Mouse (Mus musculus) forebrain, postnatal 0 days (tissue): ENCODE measurements around the gene Acad10. TPM values are rescaled to one million over a fixed set of nuclear protein-coding genes. Genes with fewer than 3 reads are reported as not detected.
A peak's percentile ranks its signal among the peaks of the same experiment; 100 is the strongest.
"Not testable (repeated sequence)": the region's sequence is repeated elsewhere in the genome, so short reads cannot be mapped to it uniquely, and the experiment has no call there.

ENCODE experiments used
- ATAC-seq: fragments of 200-750 bp; cut with Nextera tagmentation; 2 replicates; pipeline ENCODE4 v1.8.0; 2017; ENCODE audit warnings: mild to moderate bottlenecking, moderate library complexity
- DNase-seq: peaks from one replicate; pipeline ENCODE4 v3.0.0-alpha.2; 2015
- H3K27ac ChIP-seq: fragments of 300-500 bp; sonication (generic); 2 replicates; pipeline ENCODE4 v1.5.1; 2014; ENCODE audit warnings: low read depth, mild to moderate bottlenecking, antibody characterized with exemption, low read length, moderate library complexity, mixed read lengths
- H3K27me3 ChIP-seq: fragments of 300-500 bp; sonication (generic); 2 replicates; pipeline ENCODE4 v1.6.1; 2014; ENCODE audit warnings: mild to moderate bottlenecking, low read length, mixed read lengths; ENCODE audit not compliant: insufficient read depth
- H3K36me3 ChIP-seq: fragments of 300-500 bp; sonication (generic); 2 replicates; pipeline ENCODE4 v1.6.1; 2014; ENCODE audit warnings: mild to moderate bottlenecking, moderate library complexity; ENCODE audit not compliant: insufficient read depth
- H3K4me1 ChIP-seq: fragments of 300-500 bp; sonication (generic); 2 replicates; pipeline ENCODE4 v1.6.1; 2014; ENCODE audit warnings: antibody characterized with exemption; ENCODE audit not compliant: insufficient read depth
- H3K4me2 ChIP-seq: fragments of 300-500 bp; sonication (generic); 2 replicates; pipeline ENCODE4 v1.6.1; 2014; ENCODE audit warnings: low read depth, mild to moderate bottlenecking, moderate library complexity
- H3K4me3 ChIP-seq: fragments of 300-500 bp; sonication (generic); 2 replicates; pipeline ENCODE4 v1.5.1; 2014; ENCODE audit warnings: low read depth, low read length, mixed read lengths
- H3K9ac ChIP-seq: fragments of 300-500 bp; sonication (generic); 2 replicates; pipeline ENCODE4 v1.6.1; 2014; ENCODE audit warnings: mild to moderate bottlenecking
- H3K9me3 ChIP-seq: fragments of 300-500 bp; sonication (generic); 2 replicates; pipeline ENCODE4 v1.6.1; 2016; ENCODE audit warnings: low read length
- CTCF ChIP-seq: sonication (generic); IDR thresholded peaks from 2 replicates; pipeline ENCODE4 v1.5.1; 2016; ENCODE audit warnings: antibody characterized with exemption, control low read depth, low read depth
- WGBS: fragments of 180-500 bp; shearing (Covaris S2); extraction: QIAGEN DNeasy Blood & Tissue Kit; methylation state at CpG from one replicate; pipeline ENCODE4 v1.1.7; 2014; 5-methylcytosine and 5-hydroxymethylcytosine counted together
- polyA plus RNA-seq: library from polyadenylated mRNA; unstranded; fragments of >200 nt; fragmentation: Nextera tagmentation; extraction: Ambion mirVana; gene quantifications from 2 replicates; pipeline ENCODE4 v1.2.1, GENCODE M21; 2015
- total RNA-seq: library from RNA; depleted of rRNA; stranded (reverse); fragments of >200 nt; gene quantifications from 2 replicates; pipeline ENCODE4 v1.2.3, GENCODE M21; 2014

Acad10 gene
- total and polyA plus RNA-seq, 2 experiments from 2014 or later = 1.1 to 2.7 TPM

- no peak overlapping the region for H3K4me2 ChIP-seq
- no peak for TF ChIP-seq CTCF
- DNase-seq (no peak), ATAC-seq (no peak)
- no peak overlapping the region for H3K9ac ChIP-seq
- no peaks in the 10 kb centered on the region for H3K9me3 ChIP-seq
- H3K27ac ChIP-seq = no peak overlapping the region
- no peaks in the 10 kb centered on the region for H3K36me3 ChIP-seq
- H3K4me3 ChIP-seq = no peak overlapping the region
- WGBS = 42% methylated on average over 6 of the region's 6 CpGs
- no peaks in the 10 kb centered on the region for H3K4me1 ChIP-seq
- H3K27me3 ChIP-seq = no peaks in the 10 kb centered on the region
These were observed 36.4 kb upstream of the Acad10 start for GRCm38 (mm10) chr5:121696761-121697160.

GRCm38 (mm10) chr5:121692897-121693296, 32.6 kb upstream of the Acad10 start:
- H3K4me3 ChIP-seq = no peak overlapping the region
- H3K9me3 ChIP-seq = no peaks in the 10 kb centered on the region
- TF ChIP-seq CTCF = no peak
- peaks cover 2% of the 10 kb centered on the region; the same call in 1 of the 2 replicates for H3K36me3 ChIP-seq
- no peak overlapping the region for H3K27ac ChIP-seq
- H3K27me3 ChIP-seq = no peaks in the 10 kb centered on the region
- H3K4me1 ChIP-seq = peaks cover 4% of the 10 kb centered on the region; the same call in 1 of the 2 replicates
- 75% methylated on average over 4 of the region's 4 CpGs for WGBS
- no peak overlapping the region for H3K9ac ChIP-seq
- no peak overlapping the region for H3K4me2 ChIP-seq
- DNase-seq = no peak
- no peak for ATAC-seq

GRCm38 (mm10) chr5:121691436-121691835, 31.1 kb upstream of the Acad10 start:
- H3K4me1 ChIP-seq, H3K4me3 ChIP-seq, H3K4me2 ChIP-seq, H3K27me3 ChIP-seq, H3K27ac ChIP-seq, H3K9me3 ChIP-seq, H3K9ac ChIP-seq: not testable (repeated sequence)
- DNase-seq = peak; percentile 66
- 62% methylated on average over 7 of the region's 7 CpGs for WGBS
- ATAC-seq = peak; percentile 47
- H3K36me3 ChIP-seq = peaks cover 14% of the 10 kb centered on the region

GRCm38 (mm10) chr5:121690482-121691211, 30.3 kb upstream of the Acad10 start:
- peaks cover 21% of the 10 kb centered on the region for H3K36me3 ChIP-seq
- peaks cover 4% of the 10 kb centered on the region; the same call in 1 of the 2 replicates for H3K4me1 ChIP-seq
- H3K9ac ChIP-seq = no peak overlapping the region
- H3K4me3 ChIP-seq = no peak overlapping the region
- H3K4me2 ChIP-seq = no peak overlapping the region
- no peak overlapping the region for H3K27ac ChIP-seq
- H3K27me3 ChIP-seq = no peaks in the 10 kb centered on the region
- TF ChIP-seq CTCF = no peak
- no peaks in the 10 kb centered on the region for H3K9me3 ChIP-seq
- WGBS = 59% methylated on average over 7 of the region's 7 CpGs
- no peak for ATAC-seq
- DNase-seq = peak; percentile 27

- no peak for ATAC-seq
- Histone ChIP-seq H3K27ac (no peak overlapping the region), H3K4me3 (no peak overlapping the region), H3K4me2 (no peak overlapping the region), H3K9ac (no peak overlapping the region), H3K27me3 (no peaks in the 10 kb centered on the region), H3K4me1 (peaks cover 4% of the 10 kb centered on the region; the same call in 1 of the 2 replicates), H3K36me3 (peaks cover 63% of the 10 kb centered on the region), H3K9me3 (no peaks in the 10 kb centered on the region)
- TF ChIP-seq CTCF = no peak
- no peak for DNase-seq
- WGBS = 79% methylated on average over 15 of the region's 15 CpGs
These were observed 26.0 kb upstream of the Acad10 start for GRCm38 (mm10) chr5:121686113-121686898.

DNA sequence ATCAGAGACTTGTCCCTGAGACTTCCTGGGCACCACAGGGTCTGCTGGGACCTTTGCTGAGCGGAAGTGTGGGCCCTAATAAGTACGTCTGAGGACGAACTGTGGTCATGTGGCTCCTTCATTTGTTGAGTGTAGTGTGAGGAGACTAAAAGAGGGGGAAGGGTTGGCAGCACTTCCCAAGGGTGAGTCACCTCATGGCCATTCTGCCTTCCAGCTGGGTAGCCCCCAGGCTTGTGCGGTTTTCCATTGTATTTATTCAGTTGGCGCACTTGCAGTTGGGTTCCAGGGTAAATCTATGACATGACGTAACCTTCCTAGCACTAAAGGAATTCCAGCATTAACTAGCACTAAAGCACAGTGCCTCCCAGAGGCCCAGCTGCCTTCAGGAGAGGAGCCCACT, 25.2 kb upstream of the Acad10 start:
- Histone ChIP-seq H3K27ac (no peak overlapping the region), H3K9ac (no peak overlapping the region), H3K27me3 (no peaks in the 10 kb centered on the region), H3K4me3 (no peak overlapping the region), H3K9me3 (no peaks in the 10 kb centered on the region), H3K36me3 (peaks cover 71% of the 10 kb centered on the region), H3K4me2 (no peak overlapping the region), H3K4me1 (peaks cover 1% of the 10 kb centered on the region; the same call in 1 of the 2 replicates)
- TF ChIP-seq CTCF = no peak
- ATAC-seq = peak; percentile 32
- WGBS = 64% methylated on average over 6 of the region's 6 CpGs
- no peak for DNase-seq

DNA sequence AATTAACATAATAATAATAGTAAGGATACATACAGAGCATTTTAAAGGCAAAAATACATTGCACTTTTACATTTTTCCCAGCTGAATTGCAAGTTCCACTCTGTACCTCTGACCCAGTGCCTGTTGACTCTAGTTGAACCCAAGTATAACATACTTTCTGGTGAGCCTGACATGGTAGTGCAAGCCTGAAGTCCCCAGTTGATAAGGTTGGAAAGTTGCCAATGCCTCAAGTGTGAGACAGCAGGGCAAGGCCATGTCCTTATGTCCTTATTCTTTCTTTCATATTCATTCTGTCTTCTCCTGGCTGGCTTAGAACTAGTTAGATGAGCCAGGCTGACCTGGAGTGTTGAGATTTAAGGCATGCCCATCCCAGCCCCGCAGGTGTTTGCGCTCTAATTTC, 21.9 kb upstream of the Acad10 start:
- no peak for TF ChIP-seq CTCF
- Histone ChIP-seq H3K4me1 (no peaks in the 10 kb centered on the region), H3K9ac (no peak overlapping the region), H3K9me3 (no peaks in the 10 kb centered on the region), H3K4me2 (no peak overlapping the region), H3K4me3 (no peak overlapping the region), H3K36me3 (peaks cover 93% of the 10 kb centered on the region), H3K27ac (no peak overlapping the region), H3K27me3 (no peaks in the 10 kb centered on the region)
- no peak for DNase-seq
- ATAC-seq = no peak
- WGBS = 94% methylated on average over 2 of the region's 2 CpGs
